Mouse (Mus musculus): ENCODE measurements around the gene Sept9.
A peak's percentile ranks its signal among the peaks of the same experiment; 100 is the strongest.

DNA sequence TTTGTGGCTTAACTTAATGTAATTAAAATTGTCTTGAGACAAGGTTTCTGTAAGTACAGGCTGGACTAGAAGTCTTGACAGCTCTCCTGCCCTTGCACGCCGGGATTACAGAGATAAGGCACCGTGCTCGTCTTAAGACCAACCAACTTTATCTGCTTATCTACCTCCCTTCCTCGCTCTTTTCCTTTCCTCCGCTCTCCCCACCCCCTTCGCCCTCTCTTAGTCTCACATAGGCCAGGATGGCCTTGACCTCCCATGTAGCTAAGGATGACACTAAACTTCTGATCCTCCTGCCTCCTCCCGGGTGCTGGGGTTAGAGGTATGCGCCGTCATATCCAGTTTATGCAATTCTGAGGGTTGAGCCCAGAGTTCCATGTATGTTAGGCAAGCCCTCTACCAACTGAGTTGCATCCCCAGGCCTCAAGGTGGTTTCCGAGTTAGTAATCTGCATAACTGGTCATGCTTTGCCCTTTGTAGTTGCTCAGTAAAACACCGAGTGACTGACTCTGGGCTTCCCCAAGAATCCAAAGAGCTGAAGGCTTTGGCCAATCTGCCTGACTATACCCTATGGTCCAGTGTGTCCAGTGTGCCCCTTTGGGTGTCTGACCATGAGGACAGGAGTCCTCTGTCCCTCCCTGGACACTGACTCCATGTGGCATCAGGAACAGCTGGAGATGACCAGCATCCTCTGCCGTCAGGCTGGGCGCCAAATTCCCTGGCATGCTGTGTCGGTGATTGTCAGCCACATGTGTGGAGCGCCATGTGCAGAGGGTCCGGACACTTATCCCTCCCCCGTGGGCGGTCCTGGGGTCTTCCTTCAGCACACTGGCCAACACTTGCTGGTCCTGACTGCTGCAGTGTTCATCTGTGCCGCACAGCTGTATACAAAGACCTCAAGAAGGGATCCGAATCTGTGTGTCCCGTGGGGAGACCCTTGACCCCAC is 50.8 kb downstream of the Sept9 start:
- TF ChIP-seq POLR2A (IDR thresholded peaks at IDR 0.05; ENCODE audit: insufficient read length, low read depth) (no peak), MAX (IDR thresholded peaks at IDR 0.05; ENCODE audit: low read depth) (no peak), TCF12 (IDR thresholded peaks at IDR 0.05; ENCODE audit: insufficient read depth, poor library complexity, severe bottlenecking) (no peak), E2F4 (IDR thresholded peaks at IDR 0.05; ENCODE audit: insufficient read depth) (no peak), MYOG (IDR thresholded peaks at IDR 0.05; ENCODE audit: control insufficient read depth in 1 of 3, insufficient read depth in 1 of 3, insufficient read length in 2 of 3, low read depth in 2 of 3) (peak in 2 of 3 experiments; percentile 17 to 28), USF1 (IDR thresholded peaks at IDR 0.05; ENCODE audit: low read depth) (no peak)
